Mouse (Mus musculus) liver, embryonic 14.5 days (tissue): ENCODE measurements around the gene Calcoco2. TPM values are rescaled to one million over a fixed set of nuclear protein-coding genes. Genes with fewer than 3 reads are reported as not detected.

ENCODE experiments used
- ATAC-seq: fragments of 200-750 bp; cut with Nextera tagmentation; 2 replicates; pipeline ENCODE4 v1.8.0; 2017; ENCODE audit warnings: moderate number of reproducible peaks, mild to moderate bottlenecking, moderate library complexity; ENCODE audit not compliant: insufficient read depth
- DNase-seq, 3 experiments: peaks; one replicate each; pipeline ENCODE4 v3.0.0-alpha.2; 2012 to 2013; ENCODE audit warnings: low read depth in 3 of 3, low spot score in 3 of 3
- H3K27ac ChIP-seq: fragments of 300-500 bp; sonication (generic); 2 replicates; pipeline ENCODE4 v1.5.1; 2014; ENCODE audit warnings: moderate library complexity, mild to moderate bottlenecking, control low read depth, inconsistent platforms
- H3K27me3 ChIP-seq: fragments of 300-500 bp; sonication (generic); 2 replicates; pipeline ENCODE4 v1.6.1; 2014; ENCODE audit warnings: mild to moderate bottlenecking, low read length, moderate library complexity; ENCODE audit not compliant: control insufficient read depth, insufficient read depth
- H3K36me3 ChIP-seq: fragments of 300-500 bp; sonication (generic); replicated peaks from 2 replicates; pipeline ENCODE4 v1.6.1; 2014; ENCODE audit warnings: low read depth; ENCODE audit not compliant: control insufficient read depth, insufficient read depth
- H3K4me1 ChIP-seq, 2 experiments: fragments of 200-500 bp in 1 of 2; fragments of 300-500 bp in 1 of 2; sonication (generic) in 1 of 2; replicated peaks; 2 replicates each; pipeline ENCODE4 v1.6.1; 2012 to 2014; ENCODE audit warnings: antibody characterized with exemption in 1 of 2, inconsistent platforms in 1 of 2, low read length in 1 of 2; ENCODE audit not compliant: control insufficient read depth in 2 of 2, insufficient read depth in 2 of 2
- H3K4me2 ChIP-seq: fragments of 300-500 bp; sonication (generic); 2 replicates; pipeline ENCODE4 v1.6.1; 2014; ENCODE audit warnings: low read depth, mild to moderate bottlenecking, control low read depth, moderate library complexity
- H3K4me3 ChIP-seq, 2 experiments: fragments of 200-500 bp in 1 of 2; fragments of 300-500 bp in 1 of 2; sonication (generic) in 1 of 2; 2 replicates each; pipeline ENCODE4 v1.5.1; 2012 to 2014; ENCODE audit warnings: low read depth in 2 of 2, low read length in 2 of 2, mild to moderate bottlenecking in 2 of 2, control low read depth in 1 of 2, inconsistent platforms in 1 of 2, moderate library complexity in 1 of 2; ENCODE audit not compliant: insufficient read depth in 1 of 2
- H3K9ac ChIP-seq: fragments of 300-500 bp; sonication (generic); replicated peaks from 2 replicates; pipeline ENCODE4 v1.6.1; 2014; ENCODE audit warnings: mild to moderate bottlenecking, control low read depth, moderate library complexity
- H3K9me3 ChIP-seq: fragments of 300-500 bp; sonication (generic); 2 replicates; pipeline ENCODE4 v1.6.1; 2016; ENCODE audit warnings: low read length, mixed read lengths; ENCODE audit not compliant: control insufficient read depth
- CTCF ChIP-seq: IDR thresholded peaks from 2 replicates; pipeline ENCODE4 v1.5.1; 2016; ENCODE audit warnings: antibody characterized with exemption, low read depth, control low read depth
- EP300 ChIP-seq: IDR thresholded peaks from 2 replicates; pipeline ENCODE4 v1.6.1; 2016; ENCODE audit warnings: antibody characterized with exemption, low read depth
- WGBS: fragments of 180-500 bp; shearing (Covaris S2); extraction: QIAGEN DNeasy Blood & Tissue Kit; methylation state at CpG from one replicate; pipeline ENCODE4 v1.1.7; 2014; ENCODE audit not compliant: insufficient replicate concordance; 5-methylcytosine and 5-hydroxymethylcytosine counted together
- polyA plus RNA-seq, 2 experiments: library from polyadenylated mRNA; depleted of rRNA in 1 of 2; stranded (reverse) in 1 of 2; unstranded in 1 of 2; fragments of >200 nt; fragmentation: Nextera tagmentation in 1 of 2; extraction: Ambion mirVana in 1 of 2; gene quantifications; 2 replicates each; pipeline versions ENCODE4 v1.2.1 to v1.2.3; 2012 to 2014

Gene Calcoco2
- polyA plus RNA-seq, 2 experiments, result not detected

GRCm38 (mm10) chr11:96082682-96083081, 29.1 kb downstream of the Calcoco2 start:
- no peak for TF ChIP-seq EP300
- TF ChIP-seq CTCF, result no peak
- DNase-seq (no peak), ATAC-seq (no peak)
- Histone ChIP-seq H3K36me3 (no peaks in the 10 kb centered on the region), H3K4me1 (0 out of 4 replicates have a peak, but pooled peaks cover 0 to 2% of the 10 kb centered on the region in 2 experiments), H3K9me3 (no peaks in the 10 kb centered on the region), H3K4me2 (no peak overlapping the region), H3K4me3 (no peak overlapping the region), H3K27ac (no peak overlapping the region), H3K27me3 (no peaks in the 10 kb centered on the region), H3K9ac (no peak overlapping the region)
- WGBS, result 48% methylated on average over 3 of the region's 3 CpGs

DNA sequence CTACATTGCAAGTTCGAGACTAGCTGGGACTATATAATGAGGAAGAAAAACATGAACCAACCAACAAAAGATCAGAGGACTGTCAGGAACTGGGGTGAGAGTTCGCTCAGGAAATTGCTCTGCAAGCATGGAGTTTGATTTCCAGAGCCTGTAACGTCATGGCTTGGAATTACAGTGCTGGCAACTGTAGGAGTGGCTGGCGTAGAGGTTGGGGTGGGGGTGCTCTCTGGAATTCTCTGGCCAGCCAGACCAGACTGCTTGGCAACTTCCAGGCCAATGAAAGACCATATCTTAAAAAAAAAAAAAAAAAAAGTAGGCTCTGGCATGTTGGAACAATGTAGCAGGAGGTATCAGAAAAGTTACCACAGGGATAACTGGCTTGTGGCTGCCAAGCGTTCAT, 31.0 kb downstream of the Calcoco2 start:
- H3K36me3 ChIP-seq, result no peaks in the 10 kb centered on the region
- no peak overlapping the region for H3K27ac ChIP-seq
- no peaks in the 10 kb centered on the region for H3K27me3 ChIP-seq
- H3K4me1 ChIP-seq, result peaks cover 8 to 10% of the 10 kb centered on the region in 2 experiments
- H3K9me3 ChIP-seq, result no peaks in the 10 kb centered on the region
- no peak overlapping the region for H3K4me3 ChIP-seq
- no peak for TF ChIP-seq EP300
- TF ChIP-seq CTCF, result no peak
- no peak overlapping the region for H3K4me2 ChIP-seq
- no peak overlapping the region for H3K9ac ChIP-seq
- ATAC-seq (no peak), DNase-seq (no peak)
- WGBS, result 66% methylated on average over 5 of the region's 5 CpGs

GRCm38 (mm10) chr11:96076221-96077105, 35.3 kb downstream of the Calcoco2 start:
- TF ChIP-seq CTCF (no peak), EP300 (no peak)
- no peaks in the 10 kb centered on the region for H3K27me3 ChIP-seq
- WGBS, result 57% methylated on average over 13 of the region's 13 CpGs
- peak overlapping the region; percentile 59 for H3K9ac ChIP-seq
- H3K36me3 ChIP-seq, result peaks cover 8% of the 10 kb centered on the region
- H3K4me1 ChIP-seq, result peaks cover 8 to 15% of the 10 kb centered on the region in 2 experiments
- ATAC-seq (no peak), DNase-seq (no peak)
- no peaks in the 10 kb centered on the region for H3K9me3 ChIP-seq
- H3K4me2 ChIP-seq, result peak overlapping the region; percentile 95
- H3K27ac ChIP-seq, result peak overlapping the region; percentile 66
- H3K4me3 ChIP-seq, result peak overlapping the region; percentile 65 to 82

- under 1% methylated on average over 37 of the region's 37 CpGs for WGBS
- Histone ChIP-seq H3K4me2 (peak within 1 kb of the TSS; percentile 95), H3K9me3 (no peaks in the 10 kb centered on the region), H3K4me1 (peaks cover 8 to 15% of the 10 kb centered on the region in 2 experiments), H3K4me3 (peak within 1 kb of the TSS; percentile 66 to 82), H3K27ac (peak within 1 kb of the TSS; percentile 71), H3K27me3 (no peaks in the 10 kb centered on the region), H3K9ac (peak within 1 kb of the TSS; percentile 84), H3K36me3 (peaks cover 8% of the 10 kb centered on the region)
- DNase-seq, result peak; percentile 100
- TF ChIP-seq CTCF (0 out of 2 replicates have a peak, but pooled peaks have one; percentile 20), EP300 (peak; percentile 59; the same call in 1 of the 2 replicates)
- ATAC-seq, result peak; percentile 94
Measured at GRCm38 (mm10) chr11:96075509-96076220, 36.1 kb downstream of the Calcoco2 start, which contains the start of gene Atp5g1. Atp5g1 (minus strand) TSS chr11:96075670.

DNA sequence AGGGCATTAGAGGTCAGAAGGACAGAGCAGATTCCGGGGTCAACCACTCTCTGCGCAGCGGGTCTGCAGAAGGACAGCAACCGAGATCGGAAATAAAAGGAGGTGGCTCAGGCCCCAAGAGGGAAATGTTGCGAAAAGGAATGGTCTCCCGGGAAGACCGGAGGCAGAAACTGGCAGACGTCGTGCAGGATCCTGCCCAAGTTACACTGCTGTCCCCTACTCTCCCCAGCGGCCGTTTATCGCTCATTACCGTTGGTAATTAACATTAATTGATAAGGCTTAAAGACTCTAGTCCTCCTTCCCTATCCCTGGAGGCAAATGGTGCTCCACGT, 36.6 kb downstream of the Calcoco2 start:
- Histone ChIP-seq H3K4me1 (peaks cover 8 to 15% of the 10 kb centered on the region in 2 experiments), H3K9ac (peak overlapping the region; percentile 84), H3K36me3 (peaks cover 8% of the 10 kb centered on the region), H3K9me3 (no peaks in the 10 kb centered on the region), H3K27ac (peak overlapping the region; percentile 71), H3K27me3 (no peaks in the 10 kb centered on the region), H3K4me2 (peak overlapping the region; percentile 95), H3K4me3 (peak overlapping the region; percentile 66 to 82)
- no peak for DNase-seq
- ATAC-seq, result peak; percentile 22
- under 1% methylated on average over 15 of the region's 15 CpGs for WGBS
- no peak for TF ChIP-seq EP300
- no peak for TF ChIP-seq CTCF
